Mouse (Mus musculus) left cerebral cortex, adult 18-20 months (tissue): ENCODE data around the gene Hist1h2be. TPM values are rescaled to one million over a fixed set of nuclear protein-coding genes. Genes with fewer than 3 reads are reported as not detected.

Experiments used
- microRNA-seq, 2 experiments: library from miRNA; unstranded; fragments of <30 nt; microRNA quantifications; one replicate each; pipeline ENCODE4 v1.2.0; 2021
- total RNA-seq, 2 experiments: library from RNA; stranded (reverse); gene quantifications; 2 replicates each; pipeline ENCODE4 v1.2.3; 2021

Hist1h2be gene
- total RNA-seq, 2 experiments from 2014 or later: 7.9 TPM

Small RNA genes lying within 50 kb of the gene (microRNA-seq; reads per million reads assigned to microRNA genes)
- gene Gm44297: 0 reads per million in 2 experiments
- 0 reads per million in 2 experiments for gene Gm44359
- gene Gm44394: 0 reads per million in 2 experiments

Other genes with a start within 250 kb of the Hist1h2be start
- 1 to 10 TPM; 9.0 to 9.5 TPM for gene Abt1, start 197.3 kb downstream of the Hist1h2be start, total RNA-seq
- gene Btn1a1, start 155.2 kb downstream of the Hist1h2be start, total RNA-seq: not detected
- 1 to 10 TPM; 1.3 to 1.9 TPM for gene Btn2a2, start 132.3 kb downstream of the Hist1h2be start, total RNA-seq
- gene Hist1h4h, start 90.1 kb downstream of the Hist1h2be start, total RNA-seq: 100 to 1,000 TPM; 329 to 333 TPM
- gene Hist1h2af, start 87.2 kb downstream of the Hist1h2be start, total RNA-seq: 1 to 10 TPM; 1.5 to 3.4 TPM
- gene Hist1h3g, start 85.7 kb downstream of the Hist1h2be start, total RNA-seq: 1 to 10 TPM; 3.1 to 3.5 TPM
- gene Hist1h2bh, start 77.7 kb downstream of the Hist1h2be start, total RNA-seq: under 1 TPM; 0.54 to 0.67 TPM
- gene Hist1h3f, start 77.1 kb downstream of the Hist1h2be start, total RNA-seq: 10 to 100 TPM; 16.3 to 17.0 TPM
- 100 to 1,000 TPM; 168 to 177 TPM for gene Hist1h4f, start 69.5 kb downstream of the Hist1h2be start, total RNA-seq
- gene Hist1h1d, start 67.9 kb downstream of the Hist1h2be start, total RNA-seq: 1 to 10 TPM; 3.1 to 3.7 TPM
- 10 to 100 TPM; 47.4 to 48.5 TPM for gene Hist1h3e, start 58.8 kb downstream of the Hist1h2be start, total RNA-seq
- 1 to 10 TPM; 4.3 to 7.1 TPM for gene Hist1h2ae, start 49.9 kb downstream of the Hist1h2be start, total RNA-seq
- 10 to 100 TPM; 61.6 to 70.8 TPM for gene Hist1h2bg, start 49.7 kb downstream of the Hist1h2be start, total RNA-seq
- 10 to 100 TPM; 14.7 to 26.1 TPM for gene Hist1h2bf, start 46.9 kb downstream of the Hist1h2be start, total RNA-seq
- 10 to 100 TPM in 1 of 2 experiments, 1 to 10 TPM in 1; 6.3 to 11.0 TPM for gene Hist1h2ad, start 46.7 kb downstream of the Hist1h2be start, total RNA-seq
- 10 to 100 TPM in 1 of 2 experiments, 1 to 10 TPM in 1; 9.3 to 10.4 TPM for gene Hist1h3d, start 45.4 kb downstream of the Hist1h2be start, total RNA-seq
- gene Hist1h4d, start 39.5 kb downstream of the Hist1h2be start, total RNA-seq: 100 to 1,000 TPM; 166 to 191 TPM
- 10 to 100 TPM; 49.2 to 54.0 TPM for gene Hist1h1e, start 1.4 kb upstream of the Hist1h2be start, total RNA-seq
- gene Hist1h2ac, start 62.8 kb upstream of the Hist1h2be start, total RNA-seq: 1 to 10 TPM; 2.4 to 2.5 TPM
- 10 to 100 TPM; 29.7 to 32.4 TPM for gene Hist1h2bc, start 63.1 kb upstream of the Hist1h2be start, total RNA-seq
- not detected for gene Hist1h1t, start 74.7 kb upstream of the Hist1h2be start, total RNA-seq
- 100 to 1,000 TPM; 114 to 117 TPM for gene Hist1h4c, start 77.3 kb upstream of the Hist1h2be start, total RNA-seq
- 1 to 10 TPM; 3.4 to 3.9 TPM for gene Hfe, start 89.7 kb upstream of the Hist1h2be start, total RNA-seq
- gene Hist1h1c, start 117.7 kb upstream of the Hist1h2be start, total RNA-seq: 10 to 100 TPM; 55.8 to 61.1 TPM
- not detected for gene Hist1h3c, start 124.5 kb upstream of the Hist1h2be start, total RNA-seq
- gene Hist1h2bb, start 125.6 kb upstream of the Hist1h2be start, total RNA-seq: 10 to 100 TPM; 17.8 to 19.6 TPM
- gene Hist1h2ab, start 130.0 kb upstream of the Hist1h2be start, total RNA-seq: 10 to 100 TPM; 17.2 to 22.5 TPM
- 1 to 10 TPM; 4.3 to 9.9 TPM for gene Hist1h3b, start 131.1 kb upstream of the Hist1h2be start, total RNA-seq
- 10 to 100 TPM; 92.6 to 94.4 TPM for gene Hist1h4b, start 135.9 kb upstream of the Hist1h2be start, total RNA-seq
- gene Hist1h4a, start 140.1 kb upstream of the Hist1h2be start, total RNA-seq: 10 to 100 TPM; 64.4 to 74.0 TPM
- gene Hist1h3a, start 141.3 kb upstream of the Hist1h2be start, total RNA-seq: 10 to 100 TPM; 42.3 to 45.0 TPM
- 10 to 100 TPM; 24.9 to 25.2 TPM for gene Hist1h1a, start 142.5 kb upstream of the Hist1h2be start, total RNA-seq
- not detected for gene Trim38, start 148.8 kb upstream of the Hist1h2be start, total RNA-seq
- gene Slc17a2, start 185.9 kb upstream of the Hist1h2be start, total RNA-seq: not detected
- not detected for gene Slc17a3, start 218.3 kb upstream of the Hist1h2be start, total RNA-seq
- gene Slc17a1, start 246.6 kb upstream of the Hist1h2be start, total RNA-seq: not detected